Mouse (Mus musculus): ENCODE data around the gene Arid1b. TPM values are rescaled to one million over a fixed set of nuclear protein-coding genes. Genes with fewer than 3 reads are reported as not detected.

Gene Arid1b
- total and polyA plus RNA-seq, 3 experiments: 6.1 to 12.4 (median 9.7) TPM

DNA sequence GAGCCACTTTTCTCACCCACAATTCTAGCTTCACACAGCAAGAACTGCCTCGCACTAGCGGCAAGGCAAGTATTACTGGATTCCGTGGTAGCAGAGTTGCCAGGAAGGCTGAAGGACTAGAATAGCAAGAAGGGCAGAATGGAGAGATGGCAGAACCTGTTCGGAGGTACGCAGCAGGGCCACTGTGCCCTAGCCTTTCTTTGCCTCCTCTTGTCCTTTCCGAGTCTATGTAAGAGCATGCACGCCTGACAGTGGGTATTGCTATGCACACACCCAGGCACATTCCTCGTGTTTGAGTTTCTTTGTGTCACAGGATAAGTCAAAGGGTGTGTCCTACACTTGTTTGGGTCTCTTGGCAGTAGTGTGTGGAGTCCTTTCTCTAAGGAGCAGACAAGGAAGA, 88.1 kb downstream of the Arid1b start:
- Histone ChIP-seq H3K27ac (ENCODE audit: insufficient read depth, low read depth) (no peak overlapping the region), H3K27me3 (replicated peaks) (no peaks in the 10 kb centered on the region), H3K9me3 (replicated peaks; ENCODE audit: low read length) (no peaks in the 10 kb centered on the region), H3K4me2 (ENCODE audit: insufficient read depth, low read depth, poor library complexity, severe bottlenecking) (no peak overlapping the region), H3K36me3 (replicated peaks in 1 of 2; ENCODE audit: control insufficient read depth in 1 of 2, insufficient read depth in 1 of 2, low read length in 1 of 2) (peaks cover 5 to 44% of the 10 kb centered on the region in 2 experiments), H3K79me2 (replicated peaks; ENCODE audit: control insufficient read depth, extremely low read depth, insufficient read depth, poor library complexity, severe bottlenecking) (no peaks in the 10 kb centered on the region; the same call in none of the 2 replicates), H3K4me3 (replicated peaks in 1 of 3; ENCODE audit: low read depth in 2 of 3, low read length in 2 of 3, poor library complexity in 1 of 3) (no peak overlapping the region), H3K4me1 (ENCODE audit: control insufficient read depth in 1 of 2, insufficient read depth in 2 of 2) (peaks cover 13 to 65% of the 10 kb centered on the region in 2 experiments), H3K9ac (ENCODE audit: insufficient read depth, low read depth) (no peak overlapping the region)
- dilution Hi-C loops (cut with MboI; ENCODE audit: extremely low pct_ligation_motif_present, extremely low pct_unique_long_range_greater_than_20kb, low sequenced_read_pairs): no loop called here
- in situ Hi-C loops (cut with MboI; ENCODE audit: low pct_ligation_motif_present, low pct_unique_long_range_greater_than_20kb, low sequenced_read_pairs): no loop called here
- DNase-seq (ENCODE audit: extremely low read depth): no peak
- TF ChIP-seq JUND (conservative IDR thresholded peaks at IDR 0.05; ENCODE audit: low read depth, low read length): no peak
- TF ChIP-seq RCOR1 (conservative IDR thresholded peaks at IDR 0.05; ENCODE audit: low read depth, low read length): no peak
- TF ChIP-seq ETS1 (conservative IDR thresholded peaks at IDR 0.05; ENCODE audit: low read depth, low read length): no peak
- no peak for TF ChIP-seq CHD2 (IDR thresholded peaks at IDR 0.05; ENCODE audit: low read length)
- no peak for TF ChIP-seq MEF2A (IDR thresholded peaks at IDR 0.05; ENCODE audit: borderline replicate concordance, low read depth, low read length)
- TF ChIP-seq ZC3H11A (IDR thresholded peaks at IDR 0.05; ENCODE audit: low read depth, low read length): no peak
- TF ChIP-seq MYC (IDR thresholded peaks at IDR 0.05; ENCODE audit: low read depth, low read length): no peak
- no peak for TF ChIP-seq IRF4 (IDR thresholded peaks at IDR 0.05; ENCODE audit: low read depth, low read length)
- no peak for TF ChIP-seq CTCF (conservative IDR thresholded peaks at IDR 0.05 in 1 of 2, IDR thresholded peaks at IDR 0.05 in 1 of 2; ENCODE audit: low read depth in 2 of 2, low read length in 2 of 2)
- TF ChIP-seq MAZ (IDR thresholded peaks at IDR 0.05; ENCODE audit: low read depth, low read length): no peak
- TF ChIP-seq RAD21 (IDR thresholded peaks at IDR 0.05; ENCODE audit: low read depth, low read length): no peak
- no peak for TF ChIP-seq EP300 (IDR thresholded peaks at IDR 0.05; ENCODE audit: low read length)
- no peak for TF ChIP-seq ELF1 (IDR thresholded peaks at IDR 0.05; ENCODE audit: low read depth, low read length)
- no peak for TF ChIP-seq JUN (IDR thresholded peaks at IDR 0.05; ENCODE audit: insufficient read depth, low read depth, low read length)
- TF ChIP-seq NELFE (IDR thresholded peaks at IDR 0.05; ENCODE audit: low read depth, low read length): no peak
- no peak for TF ChIP-seq MAFK (IDR thresholded peaks at IDR 0.05; ENCODE audit: insufficient replicate concordance, low read length)

DNA sequence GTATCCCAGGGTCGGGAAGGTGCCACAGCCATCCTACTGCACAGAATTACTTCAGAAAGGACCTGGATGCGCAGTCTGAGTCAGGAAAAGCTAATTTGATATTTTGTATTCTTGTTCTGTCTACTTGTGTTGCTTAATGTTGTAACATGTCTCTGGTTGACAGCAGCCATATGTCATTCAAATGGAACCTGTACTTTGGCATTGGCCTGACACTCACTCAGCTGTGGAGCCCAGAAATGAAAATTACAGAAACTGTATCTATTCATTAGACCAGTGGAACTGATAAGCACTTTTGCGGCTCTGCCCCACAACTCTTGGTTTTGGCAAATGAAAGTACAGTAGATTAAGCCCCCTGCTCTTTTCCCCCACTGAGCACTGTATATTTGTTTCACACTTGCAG, 89.4 kb downstream of the Arid1b start:
- peaks cover 13 to 60% of the 10 kb centered on the region in 2 experiments for H3K4me1 ChIP-seq (ENCODE audit: control insufficient read depth in 1 of 2, insufficient read depth in 2 of 2)
- no peak for DNase-seq (ENCODE audit: extremely low read depth)
- no peak overlapping the region for H3K4me2 ChIP-seq (ENCODE audit: insufficient read depth, low read depth, poor library complexity, severe bottlenecking)
- TF ChIP-seq ZKSCAN1 (IDR thresholded peaks at IDR 0.05; ENCODE audit: borderline replicate concordance, low read depth, low read length): no peak
- TF ChIP-seq RCOR1 (conservative IDR thresholded peaks at IDR 0.05; ENCODE audit: low read depth, low read length): no peak
- TF ChIP-seq JUN (IDR thresholded peaks at IDR 0.05; ENCODE audit: insufficient read depth, low read depth, low read length): no peak
- no peak for TF ChIP-seq MXI1 (IDR thresholded peaks at IDR 0.05; ENCODE audit: low read depth, low read length)
- TF ChIP-seq KAT2A (IDR thresholded peaks at IDR 0.05; ENCODE audit: insufficient replicate concordance, low read length): no peak
- no peak for TF ChIP-seq CTCF (conservative IDR thresholded peaks at IDR 0.05 in 1 of 2, IDR thresholded peaks at IDR 0.05 in 1 of 2; ENCODE audit: low read depth in 2 of 2, low read length in 2 of 2)
- TF ChIP-seq ZC3H11A (IDR thresholded peaks at IDR 0.05; ENCODE audit: low read depth, low read length): no peak
- TF ChIP-seq BHLHE40 (IDR thresholded peaks at IDR 0.05; ENCODE audit: low read depth, low read length): no peak
- H3K27me3 ChIP-seq (replicated peaks): no peaks in the 10 kb centered on the region
- H3K36me3 ChIP-seq (replicated peaks in 1 of 2; ENCODE audit: control insufficient read depth in 1 of 2, insufficient read depth in 1 of 2, low read length in 1 of 2): peaks cover 5 to 40% of the 10 kb centered on the region in 2 experiments
- H3K9me3 ChIP-seq (replicated peaks; ENCODE audit: low read length): no peaks in the 10 kb centered on the region
- no peak overlapping the region for H3K27ac ChIP-seq (ENCODE audit: insufficient read depth, low read depth)
- H3K79me2 ChIP-seq (replicated peaks; ENCODE audit: control insufficient read depth, extremely low read depth, insufficient read depth, poor library complexity, severe bottlenecking): no peaks in the 10 kb centered on the region; the same call in none of the 2 replicates
- dilution Hi-C loops (cut with MboI; ENCODE audit: extremely low pct_ligation_motif_present, extremely low pct_unique_long_range_greater_than_20kb, low sequenced_read_pairs) (no loop called here), in situ Hi-C loops (cut with MboI; ENCODE audit: low pct_ligation_motif_present, low pct_unique_long_range_greater_than_20kb, low sequenced_read_pairs) (no loop called here)
- H3K4me3 ChIP-seq (replicated peaks in 1 of 3; ENCODE audit: low read depth in 2 of 3, low read length in 2 of 3, poor library complexity in 1 of 3): no peak overlapping the region
- no peak overlapping the region for H3K9ac ChIP-seq (ENCODE audit: insufficient read depth, low read depth)

Data from CH12.LX (cell line).